Mouse (Mus musculus) spleen, embryonic (tissue): ENCODE measurements around the gene Def6.

ENCODE experiments used
- CTCF ChIA-PET: fragments of 350-600 bp; sonication (Branson Sonifier 250); formaldehyde crosslinking; loops from one replicate; lab custom pipeline; 2022; lab: Charles Lee

Gene Def6

DNA sequence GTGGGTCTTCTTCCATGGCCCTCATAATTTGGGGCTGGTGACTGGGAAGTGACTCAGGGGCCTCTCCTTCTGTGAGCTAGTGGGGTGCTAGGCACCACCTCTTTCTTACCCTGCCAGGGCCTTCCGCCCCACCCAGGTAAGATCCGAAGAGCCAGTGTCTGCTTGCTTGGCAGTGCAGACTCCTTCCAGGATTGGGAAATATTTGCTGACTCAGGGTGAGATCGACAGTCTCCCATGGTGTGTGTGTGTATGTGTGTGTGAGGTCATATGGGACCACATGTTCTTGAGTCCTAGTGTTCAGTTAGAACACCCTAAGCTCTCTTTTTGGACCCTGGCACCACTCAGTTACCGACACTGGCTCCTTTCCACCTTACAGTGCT lies 29.0 kb downstream of the Def6 start:
- CTCF ChIA-PET, result interaction anchor here (1.3 kb wide), 1 partner anchor 10 kb away, joined by 8 read pairs; no protein-coding TSS in a partner anchor

DNA sequence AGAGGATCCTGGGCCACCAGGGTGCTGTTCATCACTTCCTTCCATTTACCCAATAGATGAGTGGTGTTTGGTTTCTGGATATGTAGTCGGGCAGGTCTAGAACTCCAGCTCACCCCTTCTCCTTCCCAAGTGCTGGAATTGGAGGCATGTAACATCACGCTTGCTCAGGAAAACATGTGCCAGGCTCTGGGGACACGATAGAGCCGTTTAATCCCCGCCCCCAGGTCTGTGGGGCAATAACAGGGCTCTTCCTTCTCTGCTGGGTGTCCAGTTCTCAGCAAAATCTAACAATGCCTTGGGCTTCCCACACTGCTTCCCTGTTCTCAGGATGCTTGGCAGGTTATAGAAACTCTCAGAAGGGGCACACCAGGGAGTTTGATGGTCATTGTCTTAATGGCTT lies 29.8 kb downstream of the Def6 start:
- CTCF ChIA-PET, result interaction anchor here (1.3 kb wide), 1 partner anchor 11 kb away, joined by 8 read pairs; no protein-coding TSS in a partner anchor

DNA sequence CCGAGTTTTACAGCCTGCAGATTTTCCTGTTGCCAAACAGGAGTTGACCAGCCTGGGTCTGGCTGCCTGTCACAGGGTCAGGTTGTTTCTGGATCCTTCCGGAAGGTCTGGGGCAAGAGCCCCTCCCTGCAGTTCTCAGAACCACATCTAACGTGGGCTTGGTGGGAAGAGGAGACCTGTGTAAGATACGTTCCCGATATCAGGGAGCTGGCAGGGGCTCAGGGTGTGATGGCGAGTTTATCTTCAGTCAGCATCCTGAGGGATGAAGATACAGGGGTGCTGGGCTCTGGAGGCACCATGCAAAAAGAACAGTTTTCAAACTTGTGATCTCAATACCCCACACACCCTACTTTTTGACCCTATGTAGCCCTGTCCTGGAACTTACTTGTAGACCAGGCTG lies 30.3 kb downstream of the Def6 start:
- CTCF ChIA-PET, result interaction anchor here (1.3 kb wide), 1 partner anchor 11 kb away, joined by 8 read pairs; no protein-coding TSS in a partner anchor

- CTCF ChIA-PET, result no interaction called here
These were observed 33.3 kb downstream of the Def6 start for GRCm38 (mm10) chr17:28240846-28241245.

GRCm38 (mm10) chr17:28242296-28242695 lies 34.7 kb downstream of the Def6 start:
- CTCF ChIA-PET, result no interaction called here

GRCm38 (mm10) chr17:28244214-28244613 lies 36.6 kb downstream of the Def6 start:
- CTCF ChIA-PET, result no interaction called here

- CTCF ChIA-PET, result no interaction called here
These were observed 37.1 kb downstream of the Def6 start for GRCm38 (mm10) chr17:28244714-28245113.

DNA sequence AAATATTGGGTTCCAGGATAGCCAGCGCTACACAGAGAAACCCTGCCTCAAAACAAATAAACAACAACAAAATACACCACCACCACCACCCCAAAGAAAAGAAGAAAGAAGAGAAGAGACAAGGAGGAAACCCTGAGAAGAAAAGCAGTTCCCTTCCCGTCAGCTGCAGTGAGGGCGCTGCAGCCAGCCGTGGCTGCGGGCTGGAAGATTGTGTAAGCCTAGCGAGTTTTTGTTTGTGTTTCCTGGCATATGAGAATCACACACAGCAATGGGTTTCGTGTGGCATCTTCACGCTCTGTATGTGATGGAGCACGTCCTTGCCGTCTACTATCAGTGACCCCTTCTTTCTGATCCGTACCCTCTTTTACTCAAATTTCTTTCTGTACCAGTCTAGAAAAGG lies 39.1 kb downstream of the Def6 start:
- CTCF ChIA-PET, result interaction anchor here (0.6 kb wide), 1 partner anchor 13 kb away, joined by 9 read pairs; no protein-coding TSS in a partner anchor

DNA sequence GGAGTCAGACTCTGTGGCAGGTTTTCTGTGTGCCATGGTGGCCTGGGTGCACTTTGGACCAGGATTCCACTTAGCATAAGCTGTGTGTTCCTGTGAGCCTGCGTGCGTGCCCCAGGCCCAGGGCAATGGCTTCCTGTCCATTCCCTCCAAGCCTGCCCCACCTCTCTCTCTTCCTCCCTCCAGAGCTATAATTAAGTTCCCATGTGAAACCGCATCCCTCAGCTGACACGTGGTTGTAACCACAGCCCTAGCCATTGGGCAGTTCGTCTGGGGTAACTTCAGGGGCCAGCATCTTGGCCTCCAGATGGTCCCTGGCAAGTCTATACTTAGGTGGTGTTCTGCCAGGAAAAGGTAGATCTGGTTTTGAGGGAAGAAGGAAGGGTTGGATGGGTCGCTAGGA lies 40.0 kb downstream of the Def6 start:
- CTCF ChIA-PET, result no interaction called here

- CTCF ChIA-PET, result no interaction called here
These were observed 41.5 kb downstream of the Def6 start for GRCm38 (mm10) chr17:28249062-28249461.

DNA sequence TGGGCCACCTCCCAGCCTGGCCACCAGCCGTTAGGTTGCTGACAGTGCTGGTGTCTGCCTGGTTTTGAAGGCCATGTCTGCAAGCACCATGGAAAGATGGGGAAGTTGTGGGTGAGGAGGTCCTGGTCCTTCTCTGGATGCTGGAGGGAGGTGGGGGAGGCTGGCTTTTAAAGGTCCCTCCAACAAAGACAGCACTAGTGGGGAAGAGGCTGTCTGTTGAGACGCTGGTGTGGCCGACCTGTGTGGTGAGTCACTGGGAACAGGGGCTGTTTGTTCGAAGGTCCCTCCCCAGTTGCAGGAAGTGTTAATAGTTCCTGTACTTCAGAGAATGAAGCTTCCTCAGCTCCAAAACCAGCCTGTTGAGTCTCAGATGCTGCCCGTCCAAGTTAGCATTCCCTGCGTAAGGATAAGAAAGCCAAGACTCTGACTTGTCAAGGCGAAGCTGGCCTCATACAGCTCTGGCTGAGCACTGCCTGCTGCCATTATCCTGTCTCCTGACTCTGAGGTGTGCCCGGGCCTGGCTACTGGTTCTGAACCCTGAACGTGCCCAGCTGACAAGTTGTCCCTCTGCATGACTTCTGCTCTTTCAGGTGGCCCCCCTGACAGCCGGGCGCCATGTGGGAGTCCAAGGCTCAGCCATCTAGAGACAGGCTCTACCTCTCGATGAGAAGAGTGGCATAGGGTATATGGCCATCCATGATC lies 44.2 kb downstream of the Def6 start:
- CTCF ChIA-PET, result no interaction called here

DNA sequence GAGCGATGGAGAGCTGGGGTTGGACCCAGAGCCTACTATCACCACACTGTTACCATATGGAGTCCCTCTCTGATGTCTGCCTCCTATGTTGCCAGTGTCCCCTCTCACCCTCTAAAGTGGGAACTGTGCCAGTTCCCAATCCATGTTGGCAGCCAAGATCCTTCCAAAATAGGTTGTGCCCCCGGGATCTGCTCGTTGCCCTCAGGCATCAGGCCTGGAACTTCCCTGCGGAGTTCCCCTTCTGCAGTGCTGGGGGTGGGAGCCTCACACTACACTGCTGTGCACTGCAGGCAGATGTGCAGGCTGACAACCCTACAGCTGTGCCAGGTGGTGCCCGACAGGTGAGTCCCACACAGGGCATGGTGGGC lies 44.7 kb downstream of the Def6 start:
- CTCF ChIA-PET, result no interaction called here

GRCm38 (mm10) chr17:28253216-28253615 lies 45.6 kb downstream of the Def6 start:
- CTCF ChIA-PET, result interaction anchor here (0.8 kb wide), 1 partner anchor 46 kb away, joined by 3 read pairs; the partner anchor contains the start of gene Def6

DNA sequence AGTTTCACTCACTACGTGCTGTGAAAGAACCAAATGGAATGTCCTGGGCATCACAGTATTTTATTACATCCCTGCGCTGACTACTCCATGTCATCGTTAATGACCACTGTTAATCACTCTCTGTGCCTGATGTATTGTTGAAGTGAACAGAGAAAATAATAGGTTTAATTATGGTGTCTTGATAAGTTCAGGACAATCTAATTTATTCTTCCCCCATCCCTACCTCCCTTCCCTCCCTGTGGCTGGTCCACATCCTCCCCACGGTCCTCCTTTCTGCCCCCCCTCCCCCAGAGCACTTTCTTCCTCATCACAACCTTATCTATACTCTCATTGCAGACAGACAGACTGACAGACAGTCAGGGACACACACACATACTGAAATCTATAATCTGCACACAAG lies 47.2 kb downstream of the Def6 start:
- CTCF ChIA-PET, result no interaction called here

DNA sequence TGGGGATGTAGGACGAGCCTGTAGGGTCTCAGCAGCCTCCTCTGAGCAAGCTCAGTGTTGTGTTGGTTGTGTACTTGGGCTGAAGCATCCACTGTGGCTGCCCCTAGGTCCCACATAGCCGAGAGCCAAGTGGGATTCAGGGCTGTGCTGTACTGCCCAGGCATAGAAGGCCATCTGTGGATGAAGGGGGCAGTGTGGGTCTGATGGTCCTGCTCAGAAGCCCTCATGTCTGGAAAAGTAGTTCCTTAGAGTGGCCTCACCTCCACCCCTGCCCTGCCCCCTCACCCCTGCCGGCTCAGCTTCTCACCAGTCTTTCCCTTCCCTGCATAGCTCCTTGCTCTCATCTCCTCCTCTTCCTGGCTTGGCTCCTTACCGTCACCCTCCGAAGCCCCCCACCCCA lies 48.1 kb downstream of the Def6 start:
- CTCF ChIA-PET, result no interaction called here

DNA sequence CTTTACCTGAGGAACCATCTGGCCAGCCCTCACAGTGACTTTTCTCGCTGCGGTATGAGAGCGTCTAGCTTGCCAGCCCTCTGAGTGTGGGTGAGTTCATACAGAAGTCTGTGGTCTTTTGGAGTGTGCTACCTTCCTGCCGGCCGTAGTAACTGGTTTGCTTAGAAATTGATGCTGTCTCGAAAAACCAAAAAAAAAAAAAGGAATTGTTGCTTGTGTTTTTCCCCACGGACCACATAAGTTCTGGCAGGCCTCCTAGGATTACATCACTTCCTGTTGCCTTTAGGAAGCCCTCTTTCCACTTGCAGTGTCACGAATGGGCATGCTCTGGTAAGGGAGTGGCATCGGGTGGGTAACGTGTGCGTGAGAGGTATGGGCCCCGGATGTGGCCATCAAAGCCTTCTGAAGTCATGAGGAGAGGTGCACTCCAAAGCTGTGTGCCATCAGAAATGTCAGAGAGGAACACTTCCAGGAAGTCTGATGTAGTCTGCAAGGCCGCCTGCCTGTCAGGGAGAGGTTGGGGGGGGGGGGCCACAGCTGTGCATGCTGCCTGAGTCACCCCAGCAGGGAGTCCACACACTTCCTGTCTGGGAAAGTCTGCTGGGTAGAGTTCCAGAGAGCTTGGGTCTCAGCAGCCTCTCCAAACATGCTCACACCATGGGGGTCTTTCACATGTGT lies 49.2 kb downstream of the Def6 start:
- CTCF ChIA-PET, result interaction anchor here (0.6 to 0.7 kb wide), 2 partner anchors 24 to 61 kb away, joined by 3 to 6 read pairs; no protein-coding TSS in a partner anchor

- CTCF ChIA-PET, result no interaction called here
These were observed 50.7 kb downstream of the Def6 start for GRCm38 (mm10) chr17:28258325-28258724.

GRCm38 (mm10) chr17:28259890-28260542 lies 52.4 kb downstream of the Def6 start:
- CTCF ChIA-PET, result interaction anchor here (0.5 kb wide), 1 partner anchor 48 kb away, joined by 7 read pairs; no protein-coding TSS in a partner anchor

- CTCF ChIA-PET, result interaction anchor here (0.5 to 0.9 kb wide), 2 partner anchors 47 to 48 kb away, joined by 3 to 7 read pairs; no protein-coding TSS in a partner anchor
These were observed 52.9 kb downstream of the Def6 start for GRCm38 (mm10) chr17:28260543-28260909.

GRCm38 (mm10) chr17:28261795-28262194 lies 54.2 kb downstream of the Def6 start:
- CTCF ChIA-PET, result interaction anchor here (0.7 kb wide), 1 partner anchor 23 kb away, joined by 4 read pairs; no protein-coding TSS in a partner anchor

- CTCF ChIA-PET, result interaction anchor here (0.5 to 0.7 kb wide), 3 partner anchors 32 to 467 kb away, joined by 3 to 8 read pairs (median 5); no protein-coding TSS in a partner anchor
These were observed 55.8 kb downstream of the Def6 start for GRCm38 (mm10) chr17:28263181-28263894.
